Mouse (Mus musculus) MEL (cell line): Measurements from ENCODE around the gene Gon7.
A peak's percentile ranks its signal among the peaks of the same experiment; 100 is the strongest.

Experiments used
- CTCF ChIP-seq, 3 experiments: IDR thresholded peaks in 2 of 3; conservative IDR thresholded peaks in 1 of 3; 2 replicates each; pipeline ENCODE4 v1.5.1; 2011 to 2012; ENCODE audit warnings: low read length in 3 of 3, low read depth in 2 of 3, mild to moderate bottlenecking in 2 of 3, improper control_type of control experiment in 1 of 3, inconsistent platforms in 1 of 3, mixed read lengths in 1 of 3, moderate library complexity in 1 of 3; ENCODE audit not compliant: control insufficient read depth in 1 of 3, insufficient read depth in 1 of 3, poor library complexity in 1 of 3, severe bottlenecking in 1 of 3
- GATA1 ChIP-seq: IDR thresholded peaks from 2 replicates; pipeline ENCODE4 v1.6.1; 2011; ENCODE audit warnings: low read depth, low read length, improper control_type of control experiment
- HCFC1 ChIP-seq: IDR thresholded peaks from 2 replicates; pipeline ENCODE4 v1.6.1; 2012; ENCODE audit warnings: low read depth, mild to moderate bottlenecking, inconsistent platforms, low read length, improper control_type of control experiment, moderate library complexity
- MAZ ChIP-seq: IDR thresholded peaks from 2 replicates; pipeline ENCODE4 v1.6.1; 2012; ENCODE audit warnings: low read depth, mild to moderate bottlenecking, inconsistent platforms, low read length, improper control_type of control experiment
- NRF1 ChIP-seq: IDR thresholded peaks from 2 replicates; pipeline ENCODE4 v1.6.1; 2014; ENCODE audit warnings: low read depth, mild to moderate bottlenecking, inconsistent platforms, low read length, improper control_type of control experiment, moderate library complexity; ENCODE audit not compliant: poor library complexity, insufficient read depth, severe bottlenecking
- SIN3A ChIP-seq: IDR thresholded peaks from 2 replicates; pipeline ENCODE4 v1.6.1; 2012; ENCODE audit warnings: low read length, improper control_type of control experiment, inconsistent platforms
- SMC3 ChIP-seq: IDR thresholded peaks from 2 replicates; pipeline ENCODE4 v1.6.1; 2011; ENCODE audit warnings: low read depth, low read length, improper control_type of control experiment
- TAL1 ChIP-seq: IDR thresholded peaks from 2 replicates; pipeline ENCODE4 v1.6.1; 2012; ENCODE audit warnings: mild to moderate bottlenecking, inconsistent platforms, low read length, moderate library complexity, mixed read lengths
- TCF12 ChIP-seq: IDR thresholded peaks from 2 replicates; pipeline ENCODE4 v1.6.1; 2014; ENCODE audit warnings: low read depth, mild to moderate bottlenecking, inconsistent platforms, low read length, improper control_type of control experiment, moderate library complexity
- ZKSCAN1 ChIP-seq: IDR thresholded peaks from 2 replicates; pipeline ENCODE4 v1.6.1; 2012; ENCODE audit warnings: low read depth, mild to moderate bottlenecking, inconsistent platforms, low read length, improper control_type of control experiment, moderate library complexity
- ZMIZ1 ChIP-seq: IDR thresholded peaks from 2 replicates; pipeline ENCODE4 v1.6.1; 2012; ENCODE audit warnings: low read depth, mild to moderate bottlenecking, inconsistent platforms, low read length, improper control_type of control experiment, moderate library complexity

GRCm38 (mm10) chr12:102705906-102706640 is 51.5 kb downstream of the Gon7 start:
- no peak for TF ChIP-seq SIN3A
- no peak for TF ChIP-seq ZKSCAN1
- TF ChIP-seq CTCF (IDR thresholded peaks at IDR 0.05 in 2 of 3, conservative IDR thresholded peaks at IDR 0.05 in 1 of 3; ENCODE audit: control insufficient read depth in 1 of 3, insufficient read depth in 1 of 3, low read depth in 2 of 3, low read length in 3 of 3, poor library complexity in 1 of 3, severe bottlenecking in 1 of 3) = no peak
- no peak for TF ChIP-seq TCF12
- TF ChIP-seq TAL1 = no peak
- no peak for TF ChIP-seq NRF1
- TF ChIP-seq SMC3 = no peak
- no peak for TF ChIP-seq HCFC1
- TF ChIP-seq GATA1 = 0 out of 2 replicates have a peak, but pooled peaks have one; percentile 15
- TF ChIP-seq ZMIZ1 = no peak
- TF ChIP-seq MAZ = no peak
